Mouse (Mus musculus) embryonic fibroblast, embryonic 13.5 days (primary cell): ENCODE results near the gene Tmem56. TPM values are rescaled to one million over a fixed set of nuclear protein-coding genes. Genes with fewer than 3 reads are reported as not detected.

Source experiments
- H3K27ac ChIP-seq: 2 replicates; pipeline ENCODE4 v1.5.1; 2012; ENCODE audit warnings: low read length, control low read depth, inconsistent platforms; ENCODE audit not compliant: insufficient read depth
- H3K4me1 ChIP-seq: 2 replicates; pipeline ENCODE4 v1.6.1; 2011; ENCODE audit warnings: low read length; ENCODE audit not compliant: control insufficient read depth, insufficient read depth
- H3K4me3 ChIP-seq: 2 replicates; pipeline ENCODE4 v1.5.1; 2011; ENCODE audit warnings: mild to moderate bottlenecking, control low read depth, low read length; ENCODE audit not compliant: insufficient read depth
- CTCF ChIP-seq: IDR thresholded peaks from 2 replicates; pipeline ENCODE4 v1.5.1; 2011; ENCODE audit warnings: mild to moderate bottlenecking, control low read depth, low read length, moderate library complexity, borderline replicate concordance; ENCODE audit not compliant: insufficient read depth
- POLR2A ChIP-seq: IDR thresholded peaks from 2 replicates; pipeline ENCODE4 v1.6.1; 2011; ENCODE audit warnings: low read depth, mild to moderate bottlenecking, control low read depth, low read length, moderate library complexity
- polyA plus RNA-seq: library from polyadenylated mRNA; stranded (reverse); fragments of >200 nt; gene quantifications from 2 replicates; pipeline ENCODE4 v1.2.4, GENCODE M21; 2011; ENCODE audit warnings: low read depth; ENCODE audit not compliant: missing spikeins, insufficient read length

Gene Tmem56
- polyA plus RNA-seq, 1 experiment = 1.1 TPM

- Histone ChIP-seq H3K4me3 (no peak overlapping the region), H3K4me1 (no peaks in the 10 kb centered on the region), H3K27ac (no peak overlapping the region)
- TF ChIP-seq POLR2A = no peak
- TF ChIP-seq CTCF = no peak
Measured at GRCm38 (mm10) chr3:121208994-121209393, 73.9 kb downstream of the Tmem56 start.

- Histone ChIP-seq H3K4me3 (no peak overlapping the region), H3K27ac (no peak overlapping the region), H3K4me1 (no peaks in the 10 kb centered on the region)
- no peak for TF ChIP-seq CTCF
- TF ChIP-seq POLR2A = no peak
Measured at GRCm38 (mm10) chr3:121206202-121206882, 76.6 kb downstream of the Tmem56 start.

GRCm38 (mm10) chr3:121202638-121203037, 80.3 kb downstream of the Tmem56 start:
- H3K4me3 ChIP-seq = no peak overlapping the region
- H3K4me1 ChIP-seq = no peaks in the 10 kb centered on the region
- no peak overlapping the region for H3K27ac ChIP-seq
- TF ChIP-seq CTCF = no peak
- no peak for TF ChIP-seq POLR2A

GRCm38 (mm10) chr3:121201012-121201747, 81.7 kb downstream of the Tmem56 start:
- TF ChIP-seq CTCF = no peak
- no peak for TF ChIP-seq POLR2A
- H3K4me3 ChIP-seq = no peak overlapping the region
- H3K27ac ChIP-seq = no peak overlapping the region
- H3K4me1 ChIP-seq = no peaks in the 10 kb centered on the region

- Histone ChIP-seq H3K27ac (no peak overlapping the region), H3K4me3 (no peak overlapping the region), H3K4me1 (no peaks in the 10 kb centered on the region)
- no peak for TF ChIP-seq POLR2A
- TF ChIP-seq CTCF = no peak
Measured at GRCm38 (mm10) chr3:121189199-121189598, 93.7 kb downstream of the Tmem56 start.

GRCm38 (mm10) chr3:121187510-121187909, 95.4 kb downstream of the Tmem56 start:
- Histone ChIP-seq H3K4me1 (no peaks in the 10 kb centered on the region), H3K4me3 (no peak overlapping the region), H3K27ac (no peak overlapping the region)
- TF ChIP-seq CTCF = no peak
- no peak for TF ChIP-seq POLR2A

- no peak for TF ChIP-seq POLR2A
- TF ChIP-seq CTCF = no peak
- Histone ChIP-seq H3K4me3 (no peak overlapping the region), H3K27ac (no peak overlapping the region), H3K4me1 (no peaks in the 10 kb centered on the region)
Measured at GRCm38 (mm10) chr3:121186925-121187324, 96.0 kb downstream of the Tmem56 start.

GRCm38 (mm10) chr3:121185197-121185596, 97.7 kb downstream of the Tmem56 start:
- TF ChIP-seq CTCF = no peak
- TF ChIP-seq POLR2A = no peak
- no peak overlapping the region for H3K4me3 ChIP-seq
- H3K27ac ChIP-seq = no peak overlapping the region
- no peaks in the 10 kb centered on the region for H3K4me1 ChIP-seq

GRCm38 (mm10) chr3:121176011-121176410, 106.9 kb downstream of the Tmem56 start:
- TF ChIP-seq CTCF (no peak), POLR2A (no peak)
- Histone ChIP-seq H3K4me1 (no peaks in the 10 kb centered on the region), H3K4me3 (no peak overlapping the region), H3K27ac (no peak overlapping the region)
